Mouse (Mus musculus) inflammation-experienced regulatory T-cells, adult 6 months (primary cell): ENCODE data around the gene Kctd17. TPM values are rescaled to one million over a fixed set of nuclear protein-coding genes. Genes with fewer than 3 reads are reported as not detected.

Source experiments
- ATAC-seq: one replicate; pipeline ENCODE4 v1.8.0; 2017
- polyA plus RNA-seq, 3 experiments: library from polyadenylated mRNA; unstranded; fragments of 100-300 nt; shearing (Covaris generic); gene quantifications; one replicate each; pipeline ENCODE4 v1.2.1; 2017

Gene Kctd17
- 10 to 100 TPM in 1 of 3 experiments, 1 to 10 TPM in 2; 7.5 to 14.9 (median 8.8) TPM for polyA plus RNA-seq

GRCm38 (mm10) chr15:78428391-78429138, at the start of gene Kctd17:
Gene Kctd17 (plus strand): TSS chr15:78428564.
- ATAC-seq = peak; percentile 65

- ATAC-seq = no peak
Measured at GRCm38 (mm10) chr15:78380208-78380607, 48.2 kb upstream of the Kctd17 start.

DNA sequence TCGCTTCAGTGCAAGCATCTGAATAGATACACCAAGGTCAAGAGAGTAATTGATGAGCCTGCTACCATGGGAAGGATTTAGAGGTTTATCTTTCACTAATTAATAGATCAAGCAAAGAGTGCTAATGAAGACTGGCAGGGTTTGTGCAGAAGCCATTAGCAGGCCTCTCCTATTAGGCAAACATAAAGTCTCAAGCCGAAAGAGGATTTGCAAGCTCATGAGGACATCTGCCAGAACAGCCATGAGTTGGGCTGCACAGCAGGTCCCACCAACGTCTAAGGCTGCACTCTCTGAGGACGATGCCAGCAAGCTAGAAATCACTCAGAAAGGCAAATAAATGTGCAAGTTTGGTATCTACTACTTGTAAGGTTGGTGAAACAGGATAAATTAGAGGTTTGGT, 47.6 kb upstream of the Kctd17 start:
- no peak for ATAC-seq

DNA sequence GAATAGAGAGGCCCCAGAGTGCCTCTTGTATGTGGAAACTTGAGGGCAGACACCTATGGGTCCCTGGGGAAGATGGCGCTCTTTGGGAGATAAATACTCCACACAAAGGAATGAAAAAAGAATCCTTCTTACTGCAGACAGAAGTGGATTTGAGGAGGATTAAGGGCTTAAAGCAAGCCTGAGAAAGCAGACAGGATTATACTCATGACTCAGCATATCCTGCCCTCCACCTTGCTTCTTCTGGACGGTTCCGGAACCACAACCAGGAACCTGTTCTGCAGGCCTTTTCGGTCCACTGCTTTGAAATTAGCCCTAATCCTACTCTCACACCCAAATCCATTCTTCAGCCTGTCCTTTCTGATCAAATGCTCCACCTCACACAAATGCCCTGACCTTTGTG, 46.2 kb upstream of the Kctd17 start:
- ATAC-seq = no peak

- ATAC-seq = no peak
Measured at GRCm38 (mm10) chr15:78383450-78384219, 44.7 kb upstream of the Kctd17 start.

DNA sequence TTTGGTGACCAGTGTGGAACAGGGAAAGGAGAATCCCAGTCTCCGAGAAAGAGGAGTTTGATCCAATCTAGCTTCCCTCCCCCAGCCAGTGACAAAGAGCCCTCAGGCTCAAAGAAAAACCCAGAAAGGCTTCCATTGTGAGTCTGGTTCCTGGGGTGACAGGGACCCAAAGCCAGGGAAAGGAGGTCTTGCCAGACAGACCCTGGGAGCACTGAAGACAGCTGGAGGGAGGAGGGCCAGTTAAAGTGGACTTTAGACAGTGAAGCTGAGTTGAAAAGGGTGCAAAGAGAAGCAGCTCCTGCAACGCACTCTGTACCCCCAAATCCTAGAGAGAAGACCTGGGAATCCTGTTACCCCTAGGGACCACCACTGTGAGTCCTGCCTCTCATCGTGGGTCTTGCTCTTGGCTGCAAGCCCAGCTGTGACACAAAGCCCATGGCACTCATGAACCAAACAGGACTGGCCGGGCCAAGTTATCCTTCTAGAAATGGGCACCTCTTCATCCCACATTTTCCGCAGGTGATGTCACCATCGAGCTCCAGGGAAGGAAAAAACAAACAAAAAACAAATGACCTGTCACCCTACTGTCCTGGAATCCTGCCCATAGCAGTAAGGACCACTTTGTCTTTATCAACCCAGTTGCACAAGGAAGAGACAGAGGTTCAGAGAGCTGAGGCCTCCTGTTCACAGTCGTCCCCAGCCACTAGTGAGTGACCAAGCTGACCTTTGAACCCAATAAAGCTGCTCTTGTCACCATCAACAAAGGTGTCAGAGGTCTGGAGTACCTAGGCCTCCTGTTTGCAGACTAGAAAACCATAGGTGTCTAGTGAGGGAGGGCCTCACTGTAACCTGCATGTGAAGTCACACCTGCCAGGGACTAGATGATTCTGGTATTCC, 43.9 kb upstream of the Kctd17 start:
- no peak for ATAC-seq

DNA sequence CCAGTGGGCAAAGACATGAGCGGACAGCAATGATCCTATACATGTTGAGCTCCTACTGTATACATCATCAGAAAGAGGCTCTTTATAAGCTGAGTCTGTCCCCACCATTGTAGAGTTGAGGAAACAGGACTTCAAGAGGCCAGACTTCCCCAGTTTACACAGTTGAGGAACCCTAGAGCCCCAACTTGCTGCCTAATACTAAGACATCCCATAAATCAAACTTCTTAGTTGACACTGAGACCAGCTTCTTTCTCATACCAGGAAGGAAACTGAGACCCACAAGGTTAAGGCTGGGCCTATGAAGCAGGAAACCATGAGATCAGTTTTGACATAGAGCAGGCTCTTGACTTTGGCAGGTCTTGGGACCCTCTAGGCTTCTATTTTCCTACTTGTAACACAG, 42.8 kb upstream of the Kctd17 start:
- ATAC-seq = no peak

DNA sequence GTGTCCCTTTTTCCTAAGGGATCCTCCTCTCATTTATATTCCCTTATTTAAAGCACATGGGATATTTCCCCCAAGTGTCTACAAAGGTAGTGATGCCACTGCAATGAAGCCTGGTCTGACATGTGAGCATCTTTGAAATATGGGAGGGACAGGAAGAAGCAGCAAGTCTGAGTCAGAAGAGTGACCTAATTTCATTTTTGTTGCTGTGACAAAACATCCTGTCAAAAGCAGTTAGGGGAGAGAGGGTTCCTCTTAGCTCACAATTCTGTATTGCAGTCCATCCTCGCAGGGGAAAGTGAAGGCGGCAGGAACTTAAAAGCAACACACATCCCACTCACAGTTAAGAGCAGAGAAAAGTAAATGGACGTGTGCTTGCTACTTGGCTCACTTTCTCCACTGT, 37.5 kb upstream of the Kctd17 start:
- peak; percentile 80 for ATAC-seq

DNA sequence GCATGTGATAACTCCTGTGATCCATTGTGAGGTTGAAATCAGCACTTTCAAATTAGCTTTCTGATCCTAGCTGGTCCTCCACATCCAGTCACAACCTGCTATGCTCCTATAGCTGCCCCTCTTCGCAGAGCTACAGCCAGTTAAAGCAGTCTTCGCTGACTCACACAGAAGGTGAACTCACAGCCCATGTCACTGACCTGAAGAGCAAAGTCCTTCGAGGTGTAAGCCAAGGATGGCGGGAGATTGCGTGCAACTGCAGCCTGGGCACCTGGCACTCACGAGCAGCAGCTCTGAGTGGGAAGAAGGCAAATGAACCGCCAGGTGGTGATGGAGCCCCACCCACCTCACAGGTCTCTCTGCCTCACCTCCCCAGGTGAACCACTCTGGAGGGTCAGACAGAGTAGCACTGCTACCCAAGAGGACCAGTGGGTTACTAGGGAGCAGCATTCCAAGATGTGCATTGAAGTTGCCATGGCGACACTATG, 32.8 kb upstream of the Kctd17 start, which contains the start of gene Tex33:
TSS of gene Tex33 (minus strand) at position 435 of the 485 bp plus-strand sequence.
- no peak for ATAC-seq

GRCm38 (mm10) chr15:78401345-78401744, 27.0 kb upstream of the Kctd17 start:
- no peak for ATAC-seq

DNA sequence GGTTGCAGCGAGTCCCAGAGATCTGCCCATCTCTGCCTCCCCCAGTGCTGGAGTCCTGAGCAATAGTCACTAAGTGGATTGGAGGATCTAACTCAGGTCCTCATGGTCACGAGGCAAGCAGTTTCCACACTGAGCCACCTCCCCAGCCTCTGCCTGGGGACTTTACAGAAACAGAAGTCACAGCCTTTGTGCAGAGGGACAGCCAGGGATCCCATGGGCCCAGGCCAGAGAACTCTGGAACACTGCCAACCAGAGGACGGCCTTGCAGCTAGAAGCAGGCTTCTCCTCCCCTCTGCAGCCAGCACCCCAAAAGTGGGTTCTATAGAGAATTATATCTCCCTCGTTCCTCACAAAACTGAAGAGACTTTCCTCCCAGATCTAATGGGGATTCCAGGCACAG, 26.4 kb upstream of the Kctd17 start:
- no peak for ATAC-seq

DNA sequence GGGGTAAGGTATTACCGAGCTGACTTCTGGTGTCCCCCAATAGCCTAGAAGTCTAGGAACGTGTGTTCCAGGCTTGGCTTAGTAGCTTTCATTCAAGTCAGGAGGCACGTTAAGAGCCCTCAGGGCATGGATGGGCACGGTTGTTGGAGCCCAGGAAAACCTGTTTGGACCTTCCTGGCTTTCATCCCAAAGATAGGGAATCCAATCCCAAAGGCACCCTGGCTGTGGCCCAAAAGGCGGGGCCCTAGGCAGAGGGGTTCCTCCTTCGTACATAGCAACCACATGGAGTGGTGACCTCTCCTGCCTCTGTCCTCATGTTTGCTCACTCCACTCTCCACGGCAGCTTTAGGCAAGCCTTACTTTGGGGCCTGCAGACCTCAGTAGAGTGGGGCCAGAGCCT, 25.9 kb upstream of the Kctd17 start:
- no peak for ATAC-seq

DNA sequence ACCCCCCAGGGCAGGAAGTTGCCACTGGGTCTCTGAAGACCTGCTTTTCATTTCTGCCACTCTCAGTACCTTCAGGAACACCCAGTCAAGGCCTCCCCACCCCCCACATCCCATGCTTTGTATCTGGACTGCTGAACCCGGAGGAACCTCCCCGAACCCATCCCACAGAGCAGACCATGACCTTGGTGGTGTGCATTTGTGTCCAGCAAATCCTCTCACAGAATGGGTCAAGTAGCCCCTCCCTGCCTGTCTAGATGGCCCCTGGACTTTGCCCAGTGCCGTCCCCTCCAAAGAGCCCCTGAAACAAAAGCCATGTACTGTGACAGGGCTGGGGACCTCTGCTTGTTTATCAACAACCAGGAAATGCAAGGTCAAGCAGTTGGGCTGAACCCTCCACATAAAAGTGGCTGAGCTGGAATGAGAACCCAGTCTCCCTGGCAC, 25.0 kb upstream of the Kctd17 start:
- ATAC-seq = no peak

DNA sequence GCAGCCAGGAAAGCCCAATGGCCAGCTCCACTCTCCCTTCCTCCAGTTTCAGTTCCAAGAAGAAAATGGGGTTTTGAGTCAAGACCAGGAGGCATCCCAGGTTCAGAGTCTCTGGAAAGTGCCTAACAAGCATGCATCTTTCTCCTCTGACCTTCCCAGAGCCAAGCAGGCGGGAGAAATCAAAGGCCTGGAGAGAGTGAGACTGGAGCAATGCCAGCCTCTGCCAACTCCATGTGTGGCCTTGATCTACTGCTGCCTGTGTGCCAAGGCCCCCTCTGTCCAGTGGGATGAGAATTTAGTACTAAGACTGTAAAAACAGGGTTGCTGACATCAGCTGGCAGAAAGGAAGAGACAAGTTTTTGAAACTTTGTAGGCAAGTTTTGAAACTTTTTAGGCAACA, 24.5 kb upstream of the Kctd17 start:
- no peak for ATAC-seq

GRCm38 (mm10) chr15:78405098-78405497, 23.3 kb upstream of the Kctd17 start:
- no peak for ATAC-seq

- ATAC-seq = peak; percentile 32
Measured at GRCm38 (mm10) chr15:78405517-78406211, 22.7 kb upstream of the Kctd17 start, which contains the start of gene Tst. Gene Tst (minus strand): TSS chr15:78405907.

DNA sequence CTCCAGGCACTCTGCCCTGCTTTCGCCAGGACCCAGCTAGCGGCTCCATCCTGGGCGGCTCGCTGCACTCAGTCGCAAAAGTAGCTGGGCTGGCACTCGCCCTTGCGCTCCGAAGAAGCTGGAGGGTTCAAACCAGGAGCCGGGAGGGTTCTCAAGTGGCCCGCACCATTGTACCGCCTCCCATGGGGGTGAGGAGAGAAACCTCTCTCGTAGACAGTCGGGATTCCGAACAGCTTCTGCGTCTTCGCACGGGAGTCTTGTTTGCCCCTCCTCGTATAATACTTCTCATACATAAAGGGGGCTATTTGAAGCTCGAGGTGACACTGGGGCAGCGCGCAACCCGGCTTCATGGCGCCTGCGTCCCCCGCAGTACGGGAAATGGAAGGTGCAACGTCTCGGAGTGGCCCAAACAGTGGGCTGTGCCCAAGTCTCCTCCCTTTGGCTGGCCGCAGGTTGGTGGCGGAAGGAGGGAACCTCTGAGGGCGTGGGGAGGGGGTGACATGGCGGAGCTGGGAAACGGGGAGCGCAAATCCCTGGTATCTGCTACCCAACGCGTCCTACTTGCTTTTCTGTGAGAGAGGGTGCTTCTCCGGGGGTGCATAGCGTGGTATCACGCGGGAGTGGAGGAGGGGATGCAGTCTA, 21.9 kb upstream of the Kctd17 start, which contains the start of gene Mpst:
TSS of gene Mpst (plus strand) at position 124 of the 642 bp plus-strand sequence.
- ATAC-seq = peak; percentile 96

- ATAC-seq = no peak
Measured at GRCm38 (mm10) chr15:78409570-78410052, 18.8 kb upstream of the Kctd17 start.

DNA sequence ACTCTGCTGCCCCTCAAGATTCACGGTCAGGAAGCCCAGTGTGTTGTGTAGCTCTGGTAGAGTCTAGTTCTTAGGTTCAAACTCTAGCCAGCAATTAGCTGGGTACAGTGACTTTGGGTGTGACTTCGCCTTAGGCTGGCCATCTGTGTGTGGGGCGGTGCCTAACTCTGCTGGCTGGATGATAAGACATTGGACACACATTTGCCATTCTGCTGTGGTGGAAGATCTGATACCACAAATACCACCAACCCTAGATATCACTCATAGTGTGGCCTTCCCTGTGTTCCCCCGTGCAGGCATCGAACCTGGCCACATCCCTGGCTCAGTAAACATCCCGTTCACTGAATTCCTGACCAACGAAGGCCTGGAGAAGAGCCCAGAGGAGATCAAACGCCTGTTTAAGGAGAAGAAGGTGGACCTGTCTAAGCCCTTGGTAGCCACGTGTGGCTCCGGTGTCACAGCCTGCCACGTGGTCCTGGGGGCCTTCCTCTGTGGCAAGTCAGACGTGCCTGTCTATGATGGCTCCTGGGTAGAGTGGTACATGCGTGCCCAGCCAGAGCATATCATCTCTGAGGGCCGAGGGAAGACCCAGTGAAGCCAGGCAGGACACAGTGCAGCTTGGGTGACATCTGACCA, 15.2 kb upstream of the Kctd17 start:
- no peak for ATAC-seq

DNA sequence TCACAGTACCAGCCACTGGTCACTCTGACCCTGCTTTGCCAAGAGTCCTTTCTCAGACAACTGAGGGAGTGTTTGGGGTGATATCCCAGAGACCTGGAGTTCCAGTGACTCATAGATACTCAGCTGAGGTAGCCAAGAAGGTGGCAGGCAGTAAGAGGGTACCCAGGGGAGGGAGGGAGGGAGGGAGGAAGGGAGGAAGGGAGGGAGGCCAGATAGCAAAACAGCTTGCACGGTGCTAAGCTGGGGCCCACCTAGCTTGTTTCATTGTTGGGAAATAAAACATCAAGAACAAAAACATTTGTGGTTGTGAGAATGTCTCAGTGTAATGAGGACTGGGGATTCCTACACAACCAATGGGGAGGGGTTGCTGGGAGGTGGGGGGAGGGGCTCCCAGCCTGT, 14.6 kb upstream of the Kctd17 start:
- no peak for ATAC-seq

DNA sequence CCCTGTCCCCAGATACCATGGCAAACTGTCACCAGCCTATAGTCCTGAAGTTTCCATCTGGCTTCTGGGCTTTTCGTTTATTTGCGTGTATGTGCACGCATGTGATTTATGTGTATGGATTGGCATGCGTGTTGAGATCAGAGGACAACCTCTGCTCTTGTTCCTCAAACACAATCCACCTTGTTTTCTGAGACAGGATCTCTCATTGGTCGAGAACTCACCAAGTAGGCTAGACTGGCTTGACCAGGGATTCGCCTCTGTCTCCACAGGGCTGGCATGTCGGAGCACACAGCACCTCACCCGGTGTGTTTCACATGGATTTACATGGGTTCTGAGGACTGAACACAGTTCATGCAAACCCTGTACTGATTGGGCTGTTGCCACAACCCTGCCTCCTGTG, 14.2 kb upstream of the Kctd17 start:
- ATAC-seq = no peak
